Mouse (Mus musculus) limb, embryonic 15.5 days (tissue): Measurements from ENCODE around the gene Zfp553. TPM values are rescaled to one million over a fixed set of nuclear protein-coding genes. Genes with fewer than 3 reads are reported as not detected.
A peak's percentile ranks its signal among the peaks of the same experiment; 100 is the strongest.

ENCODE experiments used
- ATAC-seq: fragments of 200-750 bp; cut with Nextera tagmentation; 2 replicates; pipeline ENCODE4 v1.8.0; 2017; ENCODE audit warnings: low read depth, moderate TSS enrichment; ENCODE audit not compliant: insufficient number of reproducible peaks, low FRiP score, low TSS enrichment
- H3K27ac ChIP-seq: fragments of 300-500 bp; sonication (generic); 2 replicates; pipeline ENCODE4 v1.5.1; 2015; ENCODE audit warnings: moderate library complexity, mild to moderate bottlenecking, inconsistent platforms
- H3K27me3 ChIP-seq: fragments of 300-500 bp; sonication (generic); 2 replicates; pipeline ENCODE4 v1.6.1; 2015; ENCODE audit warnings: inconsistent platforms
- H3K36me3 ChIP-seq: fragments of 300-500 bp; sonication (generic); 2 replicates; pipeline ENCODE4 v1.6.1; 2015; ENCODE audit warnings: inconsistent platforms
- H3K4me1 ChIP-seq: fragments of 300-500 bp; sonication (generic); 2 replicates; pipeline ENCODE4 v1.6.1; 2015; ENCODE audit warnings: inconsistent platforms
- H3K4me2 ChIP-seq: fragments of 300-500 bp; sonication (generic); 2 replicates; pipeline ENCODE4 v1.6.1; 2015; ENCODE audit warnings: mild to moderate bottlenecking, inconsistent platforms
- H3K4me3 ChIP-seq: fragments of 300-500 bp; sonication (generic); 2 replicates; pipeline ENCODE4 v1.5.1; 2015; ENCODE audit warnings: mild to moderate bottlenecking, inconsistent platforms
- H3K9ac ChIP-seq: fragments of 300-500 bp; sonication (generic); 2 replicates; pipeline ENCODE4 v1.6.1; 2015; ENCODE audit warnings: inconsistent platforms
- H3K9me3 ChIP-seq: fragments of 300-500 bp; sonication (generic); 2 replicates; pipeline ENCODE4 v1.6.1; 2016; ENCODE audit warnings: inconsistent platforms
- WGBS: fragments of 180-500 bp; shearing (Covaris S2); methylation state at CpG from one replicate; pipeline ENCODE4 v1.1.7; 2015; 5-methylcytosine and 5-hydroxymethylcytosine counted together
- polyA plus RNA-seq: library from polyadenylated mRNA; unstranded; fragments of >200 nt; fragmentation: Nextera tagmentation; extraction: Ambion mirVana; gene quantifications from 2 replicates; pipeline ENCODE4 v1.2.1, GENCODE M21; 2015

Zfp553 gene
- polyA plus RNA-seq, 1 experiment from 2014 or later = 38.4 TPM

GRCm38 (mm10) chr7:127262218-127262961 lies 29.5 kb downstream of the Zfp553 start:
- Histone ChIP-seq H3K4me3 (no peak overlapping the region), H3K36me3 (peaks cover 1% of the 10 kb centered on the region; the same call in 1 of the 2 replicates), H3K4me1 (peaks cover 17% of the 10 kb centered on the region), H3K9me3 (no peaks in the 10 kb centered on the region), H3K9ac (no peak overlapping the region), H3K4me2 (no peak overlapping the region), H3K27ac (no peak overlapping the region), H3K27me3 (no peaks in the 10 kb centered on the region)
- 78% methylated on average over 10 of the region's 10 CpGs for WGBS
- no peak for ATAC-seq

GRCm38 (mm10) chr7:127263526-127263925 lies 30.7 kb downstream of the Zfp553 start:
- ATAC-seq = no peak

GRCm38 (mm10) chr7:127270256-127270655 lies 37.4 kb downstream of the Zfp553 start:
- Histone ChIP-seq H3K9me3 (no peaks in the 10 kb centered on the region), H3K4me2 (no peak overlapping the region), H3K4me3 (no peak overlapping the region), H3K9ac (no peak overlapping the region), H3K27ac (no peak overlapping the region), H3K27me3 (no peaks in the 10 kb centered on the region), H3K4me1 (peaks cover 16% of the 10 kb centered on the region), H3K36me3 (peaks cover 23% of the 10 kb centered on the region)
- no peak for ATAC-seq
- 83% methylated on average over 2 of the region's 2 CpGs for WGBS

More at GRCm38 (mm10) chr7:127263526-127263925, 30.7 kb downstream of the Zfp553 start:
- H3K27ac ChIP-seq = no peak overlapping the region
- H3K4me1 ChIP-seq = peaks cover 17% of the 10 kb centered on the region
- no peak overlapping the region for H3K9ac ChIP-seq
- WGBS = 96% methylated on average over 3 of the region's 3 CpGs
- H3K4me3 ChIP-seq = no peak overlapping the region
- H3K4me2 ChIP-seq = no peak overlapping the region
- H3K9me3 ChIP-seq = no peaks in the 10 kb centered on the region
- H3K36me3 ChIP-seq = no peaks in the 10 kb centered on the region
- no peaks in the 10 kb centered on the region for H3K27me3 ChIP-seq

- no peak overlapping the region for H3K9ac ChIP-seq
- no peak overlapping the region for H3K4me2 ChIP-seq
- WGBS = 91% methylated on average over 5 of the region's 5 CpGs
- H3K4me3 ChIP-seq = no peak overlapping the region
- H3K9me3 ChIP-seq = no peaks in the 10 kb centered on the region
- ATAC-seq = no peak
- peaks cover 23% of the 10 kb centered on the region for H3K36me3 ChIP-seq
- H3K27me3 ChIP-seq = no peaks in the 10 kb centered on the region
- no peak overlapping the region for H3K27ac ChIP-seq
- peaks cover 16% of the 10 kb centered on the region for H3K4me1 ChIP-seq
Measured at GRCm38 (mm10) chr7:127270666-127271065, 37.8 kb downstream of the Zfp553 start.

- H3K27me3 ChIP-seq = no peaks in the 10 kb centered on the region
- H3K9me3 ChIP-seq = no peaks in the 10 kb centered on the region
- no peak overlapping the region for H3K4me2 ChIP-seq
- no peak overlapping the region for H3K9ac ChIP-seq
- no peak overlapping the region for H3K4me3 ChIP-seq
- no peak for ATAC-seq
- H3K27ac ChIP-seq = no peak overlapping the region
- WGBS = 93% methylated on average over 4 of the region's 4 CpGs
- H3K36me3 ChIP-seq = peaks cover 23% of the 10 kb centered on the region
- peaks cover 16% of the 10 kb centered on the region for H3K4me1 ChIP-seq
Measured at GRCm38 (mm10) chr7:127271093-127271492, 38.2 kb downstream of the Zfp553 start.

GRCm38 (mm10) chr7:127272566-127272965 lies 39.7 kb downstream of the Zfp553 start:
- Histone ChIP-seq H3K4me2 (no peak overlapping the region), H3K27me3 (no peaks in the 10 kb centered on the region), H3K36me3 (peaks cover 23% of the 10 kb centered on the region), H3K4me3 (peak overlapping the region; percentile 96; the same call in 1 of the 2 replicates), H3K9me3 (no peaks in the 10 kb centered on the region), H3K27ac (no peak overlapping the region), H3K9ac (no peak overlapping the region), H3K4me1 (peaks cover 16% of the 10 kb centered on the region)
- no peak for ATAC-seq
- WGBS = 96% methylated on average over 15 of the region's 15 CpGs

GRCm38 (mm10) chr7:127273118-127273923 lies 40.5 kb downstream of the Zfp553 start:
- Histone ChIP-seq H3K4me1 (peaks cover 16% of the 10 kb centered on the region), H3K4me2 (peak overlapping the region; percentile 91), H3K36me3 (peaks cover 23% of the 10 kb centered on the region), H3K9me3 (no peaks in the 10 kb centered on the region), H3K4me3 (peak overlapping the region; percentile 96), H3K9ac (peak overlapping the region; percentile 96), H3K27ac (peak overlapping the region; percentile 90), H3K27me3 (no peaks in the 10 kb centered on the region)
- 15% methylated on average over 50 of the region's 50 CpGs for WGBS
- 0 out of 2 replicates have a peak, but pooled peaks have one; percentile 46 for ATAC-seq

GRCm38 (mm10) chr7:127273925-127274789 lies 41.3 kb downstream of the Zfp553 start, which contains the start of gene Sephs2:
Sephs2 (minus strand) TSS chr7:127274055.
- Histone ChIP-seq H3K36me3 (peaks cover 20% of the 10 kb centered on the region), H3K9ac (peak within 1 kb of the TSS; percentile 96), H3K4me1 (peaks cover 16% of the 10 kb centered on the region), H3K27ac (peak within 1 kb of the TSS; percentile 90), H3K4me2 (peak within 1 kb of the TSS; percentile 91), H3K27me3 (no peaks in the 10 kb centered on the region), H3K4me3 (peak within 1 kb of the TSS; percentile 96), H3K9me3 (no peaks in the 10 kb centered on the region)
- ATAC-seq = peak; percentile 71
- WGBS = 2% methylated on average over 39 of the region's 39 CpGs

- Histone ChIP-seq H3K4me2 (no peak overlapping the region), H3K9me3 (no peaks in the 10 kb centered on the region), H3K4me3 (no peak overlapping the region), H3K27me3 (no peaks in the 10 kb centered on the region), H3K4me1 (peaks cover 16% of the 10 kb centered on the region), H3K27ac (no peak overlapping the region), H3K36me3 (peaks cover 3% of the 10 kb centered on the region), H3K9ac (no peak overlapping the region)
- no peak for ATAC-seq
- WGBS = 50% methylated on average over 5 of the region's 5 CpGs
Measured at GRCm38 (mm10) chr7:127276519-127276961, 43.7 kb downstream of the Zfp553 start.

- 0 out of 2 replicates have a peak, but pooled peaks have one; percentile 38 for ATAC-seq
- no peak overlapping the region for H3K4me3 ChIP-seq
Measured at GRCm38 (mm10) chr7:127278311-127278710, 45.5 kb downstream of the Zfp553 start.

GRCm38 (mm10) chr7:127280092-127280491 lies 47.2 kb downstream of the Zfp553 start:
- no peak for ATAC-seq
- H3K9ac ChIP-seq = no peak overlapping the region
- H3K4me2 ChIP-seq = no peak overlapping the region
- no peaks in the 10 kb centered on the region for H3K27me3 ChIP-seq
- no peak overlapping the region for H3K27ac ChIP-seq
- H3K4me1 ChIP-seq = no peaks in the 10 kb centered on the region
- no peaks in the 10 kb centered on the region for H3K9me3 ChIP-seq
- WGBS = 73% methylated on average over 3 of the region's 3 CpGs
- no peaks in the 10 kb centered on the region for H3K36me3 ChIP-seq
- H3K4me3 ChIP-seq = no peak overlapping the region

More at GRCm38 (mm10) chr7:127278311-127278710, 45.5 kb downstream of the Zfp553 start:
- Histone ChIP-seq H3K4me2 (no peak overlapping the region), H3K36me3 (no peaks in the 10 kb centered on the region), H3K4me1 (peaks cover 5% of the 10 kb centered on the region; the same call in 1 of the 2 replicates), H3K9me3 (no peaks in the 10 kb centered on the region), H3K9ac (no peak overlapping the region), H3K27me3 (no peaks in the 10 kb centered on the region), H3K27ac (no peak overlapping the region)
- WGBS = 25% methylated on average over 8 of the region's 8 CpGs
